Mouse (Mus musculus) spleen, adult 2 months (tissue): ENCODE data around the gene Slc29a3. TPM values are rescaled to one million over a fixed set of nuclear protein-coding genes. Genes with fewer than 3 reads are reported as not detected.

Source experiments
- DNase-seq, 2 experiments: peaks; one replicate each; pipeline versions ENCODE4 v3.0.0 to v3.0.0-alpha.2; 2012 to 2021; ENCODE audit warnings: low spot score in 2 of 2, low read depth in 1 of 2
- H3K27ac ChIP-seq: fragments of 200-500 bp; 2 replicates; pipeline ENCODE4 v1.5.1; 2012; ENCODE audit warnings: low read length, inconsistent platforms; ENCODE audit not compliant: insufficient read depth
- H3K27me3 ChIP-seq: fragments of 200-500 bp; 2 replicates; pipeline ENCODE4 v1.6.1; 2012; ENCODE audit warnings: mild to moderate bottlenecking, moderate library complexity, low read length, inconsistent platforms; ENCODE audit not compliant: control insufficient read depth, insufficient read depth
- H3K36me3 ChIP-seq: fragments of 200-500 bp; 2 replicates; pipeline ENCODE4 v1.6.1; 2012; ENCODE audit warnings: mild to moderate bottlenecking, low read length, inconsistent platforms; ENCODE audit not compliant: control insufficient read depth, insufficient read depth
- H3K4me1 ChIP-seq: fragments of 200-500 bp; 2 replicates; pipeline ENCODE4 v1.6.1; 2011; ENCODE audit warnings: inconsistent platforms; ENCODE audit not compliant: control insufficient read depth, insufficient read depth, insufficient read length
- H3K4me3 ChIP-seq: fragments of 200-500 bp; 2 replicates; pipeline ENCODE4 v1.5.1; 2011; ENCODE audit warnings: mild to moderate bottlenecking, inconsistent platforms; ENCODE audit not compliant: insufficient read depth, insufficient read length; ENCODE audit errors: extremely low read depth
- CTCF ChIP-seq: fragments of 200-500 bp; IDR thresholded peaks from 2 replicates; pipeline ENCODE4 v1.5.1; 2011; ENCODE audit warnings: mild to moderate bottlenecking, inconsistent platforms; ENCODE audit not compliant: insufficient read depth, insufficient read length, insufficient replicate concordance; ENCODE audit errors: extremely low read depth
- POLR2A ChIP-seq: fragments of 200-500 bp; IDR thresholded peaks from 2 replicates; pipeline ENCODE4 v1.6.1; 2011; ENCODE audit warnings: low read depth, low read length, inconsistent platforms
- WGBS: fragments of 180-500 bp; shearing (Covaris S2); methylation state at CpG from one replicate; pipeline ENCODE4 v1.1.7; 2018; 5-methylcytosine and 5-hydroxymethylcytosine counted together
- polyA plus RNA-seq: library from polyadenylated mRNA; depleted of rRNA; stranded (reverse); fragments of >200 nt; gene quantifications from 2 replicates; pipeline ENCODE4 v1.2.3, GENCODE M21; 2012

The Slc29a3 gene
- polyA plus RNA-seq, 1 experiment = 19.9 TPM

GRCm38 (mm10) chr10:60768614-60769013 lies 16.0 kb upstream of the Slc29a3 start:
- H3K27me3 ChIP-seq = no peaks in the 10 kb centered on the region
- no peak overlapping the region for H3K4me3 ChIP-seq
- no peak overlapping the region for H3K27ac ChIP-seq
- 79% methylated on average over 7 of the region's 7 CpGs for WGBS
- no peaks in the 10 kb centered on the region for H3K4me1 ChIP-seq
- no peaks in the 10 kb centered on the region for H3K36me3 ChIP-seq
- no peak for TF ChIP-seq CTCF
- TF ChIP-seq POLR2A = no peak
- no peak for DNase-seq

GRCm38 (mm10) chr10:60767400-60767799 lies 14.8 kb upstream of the Slc29a3 start:
- H3K27ac ChIP-seq = no peak overlapping the region
- WGBS = 87% methylated on average over 7 of the region's 7 CpGs
- H3K4me1 ChIP-seq = no peaks in the 10 kb centered on the region
- no peaks in the 10 kb centered on the region for H3K27me3 ChIP-seq
- no peak overlapping the region for H3K4me3 ChIP-seq
- no peak for DNase-seq
- TF ChIP-seq CTCF (no peak), POLR2A (no peak)
- no peaks in the 10 kb centered on the region for H3K36me3 ChIP-seq

DNA sequence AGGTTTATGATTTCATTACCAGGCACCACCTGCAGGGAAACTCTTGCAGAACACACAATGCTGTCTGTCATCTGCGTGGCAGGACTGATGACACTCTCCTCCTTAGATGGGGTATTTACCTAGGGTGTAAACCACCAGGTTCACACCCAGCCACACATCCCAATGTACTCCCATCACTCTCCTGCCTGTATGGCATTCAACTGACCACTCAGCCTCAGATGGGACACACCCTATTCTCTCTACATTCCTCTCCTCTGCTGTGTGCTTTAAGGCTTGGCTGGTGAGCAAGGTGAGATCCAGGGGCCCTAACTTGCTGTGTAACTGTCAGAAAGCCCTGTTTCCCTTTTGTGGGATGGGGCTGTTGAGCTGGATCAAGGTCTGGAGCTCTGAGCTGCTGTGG lies 9.5 kb upstream of the Slc29a3 start:
- 76% methylated on average over 1 of the region's 1 CpGs for WGBS
- Histone ChIP-seq H3K27me3 (no peaks in the 10 kb centered on the region), H3K4me3 (no peak overlapping the region), H3K4me1 (no peaks in the 10 kb centered on the region), H3K27ac (no peak overlapping the region), H3K36me3 (no peaks in the 10 kb centered on the region)
- DNase-seq = no peak
- no peak for TF ChIP-seq POLR2A
- TF ChIP-seq CTCF = no peak

DNA sequence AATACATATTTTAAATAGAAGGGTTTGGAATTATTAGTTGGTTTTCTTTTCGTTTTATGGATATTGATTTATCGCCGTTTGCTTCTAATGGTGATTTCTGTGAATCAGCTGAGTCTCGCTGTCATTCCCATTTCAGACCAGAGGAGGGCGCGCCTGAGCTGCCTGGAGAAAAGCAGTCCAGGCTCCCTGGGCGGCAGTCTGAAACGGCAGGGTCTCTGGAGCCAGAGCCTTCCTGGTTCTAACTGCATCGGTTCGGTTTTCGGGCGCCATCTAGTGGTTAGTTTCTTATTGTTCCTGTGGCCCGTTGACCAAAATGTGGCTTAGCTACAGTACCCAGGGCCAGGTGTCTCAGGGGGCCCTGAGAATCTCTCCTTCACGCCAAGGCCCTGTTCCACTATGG lies 7.8 kb upstream of the Slc29a3 start:
- Histone ChIP-seq H3K27me3 (no peaks in the 10 kb centered on the region), H3K36me3 (no peaks in the 10 kb centered on the region), H3K4me3 (no peak overlapping the region), H3K27ac (no peak overlapping the region), H3K4me1 (no peaks in the 10 kb centered on the region)
- peak; percentile 84 to 86 for DNase-seq
- no peak for TF ChIP-seq POLR2A
- peak; percentile 90 for TF ChIP-seq CTCF
- WGBS = 8% methylated on average over 14 of the region's 14 CpGs

DNA sequence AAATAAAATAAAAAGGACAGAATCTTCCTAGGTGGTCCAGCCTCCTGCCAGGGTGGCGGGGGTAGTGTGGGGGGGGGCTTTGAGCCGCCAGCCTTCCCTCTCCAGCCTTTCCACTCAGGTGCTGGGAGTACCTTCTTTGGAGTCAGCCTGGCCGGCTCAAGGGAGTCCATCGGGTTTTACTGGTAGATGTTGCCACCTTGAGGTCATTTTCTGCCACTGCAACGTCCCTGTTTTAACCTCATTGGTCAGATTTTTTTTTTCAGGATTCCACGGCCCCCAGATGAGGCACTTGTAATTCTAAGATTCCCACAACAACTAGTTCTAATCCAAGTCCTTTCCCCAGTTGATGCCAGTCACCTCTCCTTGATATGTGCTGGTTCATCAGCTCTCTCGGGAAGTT lies 4.4 kb upstream of the Slc29a3 start:
- Histone ChIP-seq H3K27ac (no peak overlapping the region), H3K4me3 (no peak overlapping the region), H3K4me1 (peaks cover 7% of the 10 kb centered on the region; the same call in 1 of the 2 replicates), H3K36me3 (no peaks in the 10 kb centered on the region), H3K27me3 (no peaks in the 10 kb centered on the region)
- TF ChIP-seq CTCF = peak; percentile 68; the same call in 1 of the 2 replicates
- TF ChIP-seq POLR2A = no peak
- WGBS = 8% methylated on average over 7 of the region's 7 CpGs
- peak; percentile 34 to 66 for DNase-seq

GRCm38 (mm10) chr10:60756146-60756545 lies 3.6 kb upstream of the Slc29a3 start:
- TF ChIP-seq CTCF = no peak
- TF ChIP-seq POLR2A = no peak
- DNase-seq = no peak
- no peak overlapping the region for H3K27ac ChIP-seq
- H3K27me3 ChIP-seq = no peaks in the 10 kb centered on the region
- H3K36me3 ChIP-seq = no peaks in the 10 kb centered on the region
- no peak overlapping the region for H3K4me3 ChIP-seq
- H3K4me1 ChIP-seq = peaks cover 8% of the 10 kb centered on the region; the same call in 1 of the 2 replicates

- Histone ChIP-seq H3K36me3 (no peaks in the 10 kb centered on the region; the same call in 1 of the 2 replicates), H3K27ac (no peak overlapping the region), H3K4me1 (peaks cover 8% of the 10 kb centered on the region; the same call in 1 of the 2 replicates), H3K27me3 (no peaks in the 10 kb centered on the region), H3K4me3 (no peak overlapping the region)
- WGBS = 89% methylated on average over 8 of the region's 8 CpGs
- TF ChIP-seq CTCF (no peak), POLR2A (no peak)
- DNase-seq = no peak
Observed at GRCm38 (mm10) chr10:60753941-60754340, 1.3 kb upstream of the Slc29a3 start.

GRCm38 (mm10) chr10:60753261-60753660 lies 667 bp upstream of the Slc29a3 start:
- TF ChIP-seq POLR2A = no peak
- no peak for TF ChIP-seq CTCF
- 76% methylated on average over 9 of the region's 9 CpGs for WGBS
- Histone ChIP-seq H3K36me3 (peaks cover 3% of the 10 kb centered on the region; the same call in 1 of the 2 replicates), H3K4me1 (peaks cover 11% of the 10 kb centered on the region; the same call in 1 of the 2 replicates), H3K27ac (peak overlapping the region; percentile 49), H3K27me3 (no peaks in the 10 kb centered on the region), H3K4me3 (no peak overlapping the region)
- DNase-seq = no peak
